Mouse (Mus musculus) MEL (cell line): ENCODE results near the gene Axdnd1. TPM values are rescaled to one million over a fixed set of nuclear protein-coding genes. Genes with fewer than 3 reads are reported as not detected.

Source experiments
- DNase-seq: peaks from one replicate; pipeline ENCODE4 v3.0.0; 2011; ENCODE audit warnings: low read depth, low spot score
- H3K27ac ChIP-seq: 2 replicates; pipeline ENCODE4 v1.5.1; 2012; ENCODE audit warnings: low read depth, mild to moderate bottlenecking, control low read depth, low read length, moderate library complexity; ENCODE audit not compliant: control insufficient read depth
- H3K27me3 ChIP-seq, 2 experiments: fragments of 150-350 bp in 1 of 2; sonication (generic) in 1 of 2; 2 replicates each; pipeline ENCODE4 v1.6.1; 2012; ENCODE audit warnings: low read length in 2 of 2, mild to moderate bottlenecking in 2 of 2, improper control_type of control experiment in 1 of 2, moderate library complexity in 1 of 2; ENCODE audit not compliant: insufficient read depth in 2 of 2, control insufficient read depth in 1 of 2
- H3K36me3 ChIP-seq, 2 experiments: 2 replicates each; pipeline ENCODE4 v1.6.1; 2012 to 2014; ENCODE audit warnings: low read length in 2 of 2, improper control_type of control experiment in 1 of 2, inconsistent platforms in 1 of 2, mild to moderate bottlenecking in 1 of 2; ENCODE audit not compliant: insufficient read depth in 2 of 2, control insufficient read depth in 1 of 2
- H3K4me1 ChIP-seq, 2 experiments: fragments of 150-350 bp in 1 of 2; sonication (generic) in 1 of 2; 2 replicates each; pipeline ENCODE4 v1.6.1; 2012; ENCODE audit warnings: low read length in 2 of 2, improper control_type of control experiment in 1 of 2, mild to moderate bottlenecking in 1 of 2; ENCODE audit not compliant: insufficient read depth in 2 of 2, control insufficient read depth in 1 of 2
- H3K4me3 ChIP-seq, 2 experiments: fragments of 150-350 bp in 1 of 2; sonication (generic) in 1 of 2; 2 replicates each; pipeline ENCODE4 v1.5.1; 2012; ENCODE audit warnings: low read depth in 2 of 2, low read length in 2 of 2, mild to moderate bottlenecking in 2 of 2, moderate library complexity in 2 of 2, control low read depth in 1 of 2, improper control_type of control experiment in 1 of 2; ENCODE audit not compliant: control insufficient read depth in 1 of 2, insufficient read depth in 1 of 2
- H3K79me2 ChIP-seq: 2 replicates; pipeline ENCODE4 v1.6.1; 2012; ENCODE audit warnings: mild to moderate bottlenecking, low read length, moderate library complexity; ENCODE audit not compliant: control insufficient read depth, poor library complexity, insufficient read depth
- H3K9ac ChIP-seq: 2 replicates; pipeline ENCODE4 v1.6.1; 2012; ENCODE audit warnings: low read depth, mild to moderate bottlenecking, control low read depth, low read length, moderate library complexity; ENCODE audit not compliant: control insufficient read depth, poor library complexity, severe bottlenecking
- H3K9me3 ChIP-seq: fragments of 150-350 bp; sonication (generic); replicated peaks from 2 replicates; pipeline ENCODE4 v1.6.1; 2012; ENCODE audit warnings: mild to moderate bottlenecking, low read length, improper control_type of control experiment, moderate library complexity; ENCODE audit not compliant: insufficient read depth
- CHD2 ChIP-seq: IDR thresholded peaks from 2 replicates; pipeline ENCODE4 v1.6.1; 2011; ENCODE audit warnings: low read length, improper control_type of control experiment
- CTCF ChIP-seq, 3 experiments: IDR thresholded peaks in 2 of 3; conservative IDR thresholded peaks in 1 of 3; 2 replicates each; pipeline ENCODE4 v1.5.1; 2011 to 2012; ENCODE audit warnings: low read length in 3 of 3, low read depth in 2 of 3, mild to moderate bottlenecking in 2 of 3, improper control_type of control experiment in 1 of 3, inconsistent platforms in 1 of 3, mixed read lengths in 1 of 3, moderate library complexity in 1 of 3; ENCODE audit not compliant: control insufficient read depth in 1 of 3, insufficient read depth in 1 of 3, poor library complexity in 1 of 3, severe bottlenecking in 1 of 3
- ELF1 ChIP-seq: IDR thresholded peaks from 2 replicates; pipeline ENCODE4 v1.6.1; 2014; ENCODE audit warnings: low read depth, mild to moderate bottlenecking, inconsistent platforms, low read length, improper control_type of control experiment, moderate library complexity
- EP300 ChIP-seq, 2 experiments: IDR thresholded peaks; 2 replicates each; pipeline ENCODE4 v1.6.1; 2011; ENCODE audit warnings: improper control_type of control experiment in 2 of 2, low read length in 2 of 2, low read depth in 1 of 2, mild to moderate bottlenecking in 1 of 2
- GABPA ChIP-seq: IDR thresholded peaks from 2 replicates; pipeline ENCODE4 v1.6.1; 2012; ENCODE audit warnings: low read depth, mild to moderate bottlenecking, inconsistent platforms, low read length, improper control_type of control experiment, moderate library complexity
- GATA1 ChIP-seq: IDR thresholded peaks from 2 replicates; pipeline ENCODE4 v1.6.1; 2011; ENCODE audit warnings: low read depth, low read length, improper control_type of control experiment
- JUND ChIP-seq: IDR thresholded peaks from 2 replicates; pipeline ENCODE4 v1.6.1; 2011; ENCODE audit warnings: low read depth, mild to moderate bottlenecking, improper control_type of control experiment, low read length
- MAFK ChIP-seq: IDR thresholded peaks from 2 replicates; pipeline ENCODE4 v1.6.1; 2011; ENCODE audit warnings: low read depth, mild to moderate bottlenecking, low read length, improper control_type of control experiment, borderline replicate concordance
- MAX ChIP-seq: IDR thresholded peaks from 2 replicates; pipeline ENCODE4 v1.6.1; 2011; ENCODE audit warnings: low read length, improper control_type of control experiment
- MAZ ChIP-seq: IDR thresholded peaks from 2 replicates; pipeline ENCODE4 v1.6.1; 2012; ENCODE audit warnings: low read depth, mild to moderate bottlenecking, inconsistent platforms, low read length, improper control_type of control experiment
- MYB ChIP-seq: IDR thresholded peaks from 2 replicates; pipeline ENCODE4 v1.6.1; 2011; ENCODE audit warnings: mild to moderate bottlenecking, low read depth, low read length, improper control_type of control experiment
- NELFE ChIP-seq: IDR thresholded peaks from 2 replicates; pipeline ENCODE4 v1.6.1; 2011; ENCODE audit warnings: low read depth, low read length, improper control_type of control experiment
- NRF1 ChIP-seq: IDR thresholded peaks from 2 replicates; pipeline ENCODE4 v1.6.1; 2014; ENCODE audit warnings: low read depth, mild to moderate bottlenecking, inconsistent platforms, low read length, improper control_type of control experiment, moderate library complexity; ENCODE audit not compliant: poor library complexity, insufficient read depth, severe bottlenecking
- POLR2AphosphoS2 ChIP-seq: IDR thresholded peaks from 2 replicates; pipeline ENCODE4 v1.6.1; 2011; ENCODE audit warnings: low read length, improper control_type of control experiment
- RAD21 ChIP-seq: IDR thresholded peaks from 2 replicates; pipeline ENCODE4 v1.6.1; 2011; ENCODE audit warnings: mild to moderate bottlenecking, low read depth, low read length, improper control_type of control experiment
- RCOR1 ChIP-seq: IDR thresholded peaks from 2 replicates; pipeline ENCODE4 v1.6.1; 2012; ENCODE audit warnings: low read depth, mild to moderate bottlenecking, inconsistent platforms, low read length, improper control_type of control experiment
- SMC3 ChIP-seq: IDR thresholded peaks from 2 replicates; pipeline ENCODE4 v1.6.1; 2011; ENCODE audit warnings: low read depth, low read length, improper control_type of control experiment
- UBTF ChIP-seq: IDR thresholded peaks from 2 replicates; pipeline ENCODE4 v1.6.1; 2012; ENCODE audit warnings: low read depth, mild to moderate bottlenecking, inconsistent platforms, low read length, improper control_type of control experiment, moderate library complexity, borderline replicate concordance; ENCODE audit not compliant: insufficient read depth
- USF1 ChIP-seq: IDR thresholded peaks from 2 replicates; pipeline ENCODE4 v1.6.1; 2014; ENCODE audit warnings: low read depth, mild to moderate bottlenecking, inconsistent platforms, low read length, improper control_type of control experiment, moderate library complexity
- ZNF384 ChIP-seq: IDR thresholded peaks from 2 replicates; pipeline ENCODE4 v1.6.1; 2012; ENCODE audit warnings: low read depth, mild to moderate bottlenecking, inconsistent platforms, low read length, improper control_type of control experiment
- polyA plus RNA-seq, 2 experiments: library from polyadenylated mRNA; stranded (reverse) in 1 of 2; unstranded in 1 of 2; fragments of >175 nt in 1 of 2; fragments of >200 nt in 1 of 2; gene quantifications; 2 replicates each; pipeline versions ENCODE4 v1.2.1 to v1.2.4; 2012; ENCODE audit warnings: low replicate concordance in 2 of 2, low read depth in 1 of 2; ENCODE audit not compliant: insufficient read length in 2 of 2, insufficient read depth in 1 of 2, missing spikeins in 1 of 2
- total RNA-seq: library from RNA; depleted of rRNA; stranded (reverse); fragments of 300-350 nt; gene quantifications from 2 replicates; pipeline ENCODE4 v1.2.3, GENCODE M21; 2012

Gene Axdnd1
- total and polyA plus RNA-seq, 3 experiments, result 0.08 to 0.29 TPM; not detected in 1

- Histone ChIP-seq H3K36me3 (no peaks in the 10 kb centered on the region), H3K9ac (no peak overlapping the region), H3K27ac (no peak overlapping the region), H3K4me1 (no peaks in the 10 kb centered on the region), H3K4me3 (no peak overlapping the region), H3K79me2 (no peaks in the 10 kb centered on the region), H3K9me3 (no peaks in the 10 kb centered on the region), H3K27me3 (no peaks in the 10 kb centered on the region)
- no peak for DNase-seq
- no peak for TF ChIP-seq RCOR1
- TF ChIP-seq GATA1, result no peak
- no peak for TF ChIP-seq RAD21
- TF ChIP-seq SMC3, result no peak
- TF ChIP-seq CTCF (IDR thresholded peaks at IDR 0.05 in 2 of 3, conservative IDR thresholded peaks at IDR 0.05 in 1 of 3; ENCODE audit: control insufficient read depth in 1 of 3, insufficient read depth in 1 of 3, low read depth in 2 of 3, low read length in 3 of 3, poor library complexity in 1 of 3, severe bottlenecking in 1 of 3), result no peak
Observed at GRCm38 (mm10) chr1:156432498-156432897, 11.5 kb upstream of the Axdnd1 start.

DNA sequence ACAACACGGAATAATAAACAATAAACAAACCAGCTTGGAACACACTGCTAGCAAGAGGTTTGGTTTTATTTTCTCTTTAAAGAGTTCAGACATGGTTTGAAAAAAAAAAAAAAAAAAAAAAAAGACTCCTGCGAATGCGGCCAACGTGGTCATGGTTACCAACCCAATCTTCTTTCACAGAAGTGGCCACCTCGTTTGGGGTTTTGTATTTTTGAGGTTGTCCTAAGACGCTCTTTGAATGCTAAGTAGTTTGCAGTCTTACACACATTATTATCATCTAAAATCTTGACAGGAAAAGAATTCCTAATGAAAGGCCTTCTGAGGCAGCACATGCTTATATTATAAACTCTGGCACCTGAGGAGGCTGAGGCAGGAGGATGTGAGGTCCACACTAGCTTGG is 7.5 kb upstream of the Axdnd1 start:
- Histone ChIP-seq H3K9me3 (no peaks in the 10 kb centered on the region), H3K27me3 (no peaks in the 10 kb centered on the region), H3K27ac (no peak overlapping the region), H3K4me1 (peaks cover 0 to 10% of the 10 kb centered on the region in 2 experiments; a peak in 2 of 4 replicates), H3K79me2 (no peaks in the 10 kb centered on the region), H3K9ac (no peak overlapping the region), H3K4me3 (no peak overlapping the region), H3K36me3 (peaks cover 0 to 3% of the 10 kb centered on the region in 2 experiments; a peak in 2 of 4 replicates)
- no peak for DNase-seq
- TF ChIP-seq CHD2 (no peak), POLR2AphosphoS2 (no peak), MYB (no peak), EP300 (IDR thresholded peaks at IDR 0.05; ENCODE audit: low read depth in 1 of 2, low read length in 2 of 2) (no peak), MAX (no peak), GABPA (no peak), MAFK (no peak), UBTF (no peak), ZNF384 (no peak), GATA1 (no peak), ELF1 (no peak), NRF1 (no peak), MAZ (no peak), USF1 (no peak), NELFE (no peak), JUND (no peak)
